Mouse (Mus musculus) CH12.LX (cell line): ENCODE measurements around the gene Tmco1. TPM values are rescaled to one million over a fixed set of nuclear protein-coding genes. Genes with fewer than 3 reads are reported as not detected.

Source experiments
- DNase-seq: peaks from one replicate; pipeline ENCODE4 v3.0.0-alpha.2; 2013; ENCODE audit errors: extremely low read depth
- H3K27ac ChIP-seq: 2 replicates; pipeline ENCODE4 v1.5.1; 2012; ENCODE audit warnings: low read depth, mild to moderate bottlenecking, control low read depth, moderate library complexity; ENCODE audit not compliant: insufficient read depth
- H3K27me3 ChIP-seq: replicated peaks from 2 replicates; pipeline ENCODE3; 2012; ENCODE audit warnings: inconsistent platforms
- H3K36me3 ChIP-seq, 2 experiments: replicated peaks in 1 of 2; 2 replicates each; pipeline versions ENCODE3 to v1.6.1; 2012; ENCODE audit warnings: inconsistent platforms in 1 of 2, low read length in 1 of 2, mild to moderate bottlenecking in 1 of 2, mixed read lengths in 1 of 2, moderate library complexity in 1 of 2; ENCODE audit not compliant: control insufficient read depth in 1 of 2, insufficient read depth in 1 of 2
- H3K4me1 ChIP-seq, 2 experiments: 2 replicates each; pipeline ENCODE4 v1.6.1; 2012; ENCODE audit warnings: inconsistent platforms in 1 of 2, moderate library complexity in 1 of 2; ENCODE audit not compliant: insufficient read depth in 2 of 2, control insufficient read depth in 1 of 2
- H3K4me2 ChIP-seq: 2 replicates; pipeline ENCODE4 v1.6.1; 2012; ENCODE audit warnings: low read depth, mild to moderate bottlenecking, control low read depth; ENCODE audit not compliant: poor library complexity, insufficient read depth, severe bottlenecking
- H3K4me3 ChIP-seq, 3 experiments: fragments of 150-350 bp in 1 of 3; sonication (generic) in 1 of 3; replicated peaks in 1 of 3; 2 replicates each; pipeline versions ENCODE3 to v1.5.1; 2011 to 2012; ENCODE audit warnings: low read depth in 2 of 3, low read length in 2 of 3, mild to moderate bottlenecking in 2 of 3, moderate library complexity in 2 of 3, control low read depth in 1 of 3, improper control_type of control experiment in 1 of 3, inconsistent platforms in 1 of 3, mixed read lengths in 1 of 3; ENCODE audit not compliant: poor library complexity in 1 of 3
- H3K79me2 ChIP-seq: replicated peaks from 2 replicates; pipeline ENCODE4 v1.6.1; 2012; ENCODE audit warnings: mild to moderate bottlenecking, moderate library complexity; ENCODE audit not compliant: control insufficient read depth, poor library complexity, insufficient read depth, severe bottlenecking; ENCODE audit errors: extremely low read depth
- H3K9ac ChIP-seq: 2 replicates; pipeline ENCODE4 v1.6.1; 2012; ENCODE audit warnings: low read depth, mild to moderate bottlenecking, control low read depth, moderate library complexity; ENCODE audit not compliant: insufficient read depth
- H3K9me3 ChIP-seq: replicated peaks from 2 replicates; pipeline ENCODE3; 2012; ENCODE audit warnings: low read length, inconsistent platforms, mixed read lengths
- CHD2 ChIP-seq: IDR thresholded peaks from 2 replicates; pipeline ENCODE4 v1.6.1; 2011; ENCODE audit warnings: low read length, improper control_type of control experiment
- CTCF ChIP-seq, 2 experiments: IDR thresholded peaks in 1 of 2; conservative IDR thresholded peaks in 1 of 2; 2 replicates each; pipeline ENCODE4 v1.5.1; 2011 to 2012; ENCODE audit warnings: low read depth in 2 of 2, low read length in 2 of 2, improper control_type of control experiment in 1 of 2, inconsistent platforms in 1 of 2, mild to moderate bottlenecking in 1 of 2, moderate library complexity in 1 of 2
- ELF1 ChIP-seq: IDR thresholded peaks from 2 replicates; pipeline ENCODE4 v1.6.1; 2014; ENCODE audit warnings: low read depth, mild to moderate bottlenecking, inconsistent platforms, low read length, improper control_type of control experiment
- ETS1 ChIP-seq: conservative IDR thresholded peaks from 2 replicates; pipeline ENCODE4 v1.6.1; 2012; ENCODE audit warnings: low read depth, mild to moderate bottlenecking, inconsistent platforms, low read length, improper control_type of control experiment, moderate library complexity
- GABPA ChIP-seq: IDR thresholded peaks from 2 replicates; pipeline ENCODE4 v1.6.1; 2012; ENCODE audit warnings: low read depth, low read length, improper control_type of control experiment, inconsistent platforms; ENCODE audit not compliant: insufficient replicate concordance
- HCFC1 ChIP-seq: IDR thresholded peaks from 2 replicates; pipeline ENCODE4 v1.6.1; 2012; ENCODE audit warnings: low read depth, mild to moderate bottlenecking, inconsistent platforms, low read length, improper control_type of control experiment
- KAT2A ChIP-seq: IDR thresholded peaks from 2 replicates; pipeline ENCODE4 v1.6.1; 2012; ENCODE audit warnings: low read length, improper control_type of control experiment, inconsistent platforms; ENCODE audit not compliant: insufficient replicate concordance
- MAX ChIP-seq: IDR thresholded peaks from 2 replicates; pipeline ENCODE4 v1.6.1; 2011; ENCODE audit warnings: low read length, improper control_type of control experiment
- MEF2A ChIP-seq: IDR thresholded peaks from 2 replicates; pipeline ENCODE4 v1.6.1; 2014; ENCODE audit warnings: low read depth, mild to moderate bottlenecking, inconsistent platforms, low read length, improper control_type of control experiment, borderline replicate concordance
- MXI1 ChIP-seq: IDR thresholded peaks from 2 replicates; pipeline ENCODE4 v1.6.1; 2011; ENCODE audit warnings: mild to moderate bottlenecking, low read depth, low read length, improper control_type of control experiment
- PAX5 ChIP-seq: IDR thresholded peaks from 2 replicates; pipeline ENCODE4 v1.6.1; 2012; ENCODE audit warnings: low read length, inconsistent platforms, mixed read lengths
- RAD21 ChIP-seq: IDR thresholded peaks from 2 replicates; pipeline ENCODE4 v1.6.1; 2011; ENCODE audit warnings: low read depth, mild to moderate bottlenecking, low read length, improper control_type of control experiment, moderate library complexity
- RCOR1 ChIP-seq: conservative IDR thresholded peaks from 2 replicates; pipeline ENCODE4 v1.6.1; 2012; ENCODE audit warnings: low read depth, mild to moderate bottlenecking, inconsistent platforms, low read length, improper control_type of control experiment
- SMC3 ChIP-seq: IDR thresholded peaks from 2 replicates; pipeline ENCODE4 v1.6.1; 2011; ENCODE audit warnings: low read depth, low read length, improper control_type of control experiment
- TBP ChIP-seq: conservative IDR thresholded peaks from 2 replicates; pipeline ENCODE4 v1.6.1; 2011; ENCODE audit warnings: low read depth, low read length, improper control_type of control experiment
- TCF12 ChIP-seq: IDR thresholded peaks from 2 replicates; pipeline ENCODE4 v1.6.1; 2014; ENCODE audit warnings: low read depth, mild to moderate bottlenecking, inconsistent platforms, low read length, improper control_type of control experiment
- USF1 ChIP-seq: IDR thresholded peaks from 2 replicates; pipeline ENCODE4 v1.6.1; 2014; ENCODE audit warnings: low read depth, mild to moderate bottlenecking, inconsistent platforms, low read length, improper control_type of control experiment
- USF2 ChIP-seq: conservative IDR thresholded peaks from 2 replicates; pipeline ENCODE4 v1.6.1; 2011; ENCODE audit warnings: low read depth, low read length, improper control_type of control experiment
- ZC3H11A ChIP-seq: IDR thresholded peaks from 2 replicates; pipeline ENCODE4 v1.6.1; 2012; ENCODE audit warnings: low read depth, mild to moderate bottlenecking, inconsistent platforms, low read length, improper control_type of control experiment
- ZKSCAN1 ChIP-seq: IDR thresholded peaks from 2 replicates; pipeline ENCODE4 v1.6.1; 2012; ENCODE audit warnings: low read depth, inconsistent platforms, low read length, improper control_type of control experiment, borderline replicate concordance
- ZMIZ1 ChIP-seq: IDR thresholded peaks from 2 replicates; pipeline ENCODE4 v1.6.1; 2012; ENCODE audit warnings: low read depth, mild to moderate bottlenecking, inconsistent platforms, low read length, improper control_type of control experiment
- ZNF384 ChIP-seq: IDR thresholded peaks from 2 replicates; pipeline ENCODE4 v1.6.1; 2012; ENCODE audit warnings: low read depth, low read length, improper control_type of control experiment, inconsistent platforms
- dilution Hi-C: fragments of 300-500 bp; cut with MboI; formaldehyde crosslinking; loops from 2 replicates; pipeline ENCODE4 v1.14.3; 2020; ENCODE audit warnings: low sequenced_read_pairs; ENCODE audit not compliant: extremely low pct_unique_long_range_greater_than_20kb, extremely low pct_ligation_motif_present
- in situ Hi-C: fragments of 300-500 bp; cut with MboI; formaldehyde crosslinking; loops from 3 replicates; pipeline ENCODE4 v1.14.3; 2019; ENCODE audit warnings: low sequenced_read_pairs, low pct_ligation_motif_present, low pct_unique_long_range_greater_than_20kb, mixed read lengths
- polyA plus RNA-seq: library from polyadenylated mRNA; unstranded; fragments of >175 nt; gene quantifications from 2 replicates; pipeline ENCODE4 v1.2.1, GENCODE M21; 2012; ENCODE audit warnings: low read depth; ENCODE audit not compliant: insufficient read length
- total RNA-seq, 2 experiments: library from RNA; depleted of rRNA; stranded (reverse); fragments of 300-350 nt in 1 of 2; fragments of >200 nt in 1 of 2; gene quantifications; 2 replicates each; pipeline ENCODE4 v1.2.3; 2012 to 2014

The Tmco1 gene
- total and polyA plus RNA-seq, 3 experiments, result 80.6 to 153 (median 127) TPM

- Histone ChIP-seq H3K27me3 (peaks cover 82% of the 10 kb centered on the region), H3K27ac (no peak overlapping the region), H3K79me2 (no peaks in the 10 kb centered on the region), H3K4me3 (no peak overlapping the region), H3K9me3 (no peaks in the 10 kb centered on the region), H3K4me2 (no peak overlapping the region)
- TF ChIP-seq RAD21 (no peak), SMC3 (no peak), RCOR1 (no peak), USF2 (no peak), GABPA (no peak), MXI1 (no peak), ETS1 (no peak), PAX5 (no peak)
- TF ChIP-seq, all 38 proteins: peak for 0
- no peaks in the 10 kb centered on the region for H3K36me3 ChIP-seq
- DNase-seq, result no peak
- in situ Hi-C loops, result no loop called here
- no peaks in the 10 kb centered on the region for H3K4me1 ChIP-seq
- dilution Hi-C loops, result no loop called here
- no peak overlapping the region for H3K9ac ChIP-seq
Measured at GRCm38 (mm10) chr1:167380223-167380622, 72.0 kb downstream of the Tmco1 start.

- Histone ChIP-seq H3K4me2 (no peak overlapping the region), H3K27me3 (peaks cover 85% of the 10 kb centered on the region), H3K36me3 (no peaks in the 10 kb centered on the region), H3K9ac (no peak overlapping the region), H3K79me2 (no peaks in the 10 kb centered on the region), H3K27ac (no peak overlapping the region), H3K4me3 (no peak overlapping the region), H3K9me3 (no peaks in the 10 kb centered on the region), H3K4me1 (no peaks in the 10 kb centered on the region)
- dilution Hi-C loops, result no loop called here
- no peak for DNase-seq
- TF ChIP-seq MAX (no peak), KAT2A (no peak), CTCF (conservative IDR thresholded peaks at IDR 0.05 in 1 of 2, IDR thresholded peaks at IDR 0.05 in 1 of 2; ENCODE audit: low read depth in 2 of 2, low read length in 2 of 2) (no peak), CHD2 (no peak), ZKSCAN1 (no peak), HCFC1 (no peak), MEF2A (no peak), ZC3H11A (no peak), ZNF384 (no peak), TCF12 (no peak), ELF1 (no peak), TBP (no peak), ZMIZ1 (no peak), USF1 (no peak), GABPA (no peak)
- in situ Hi-C loops, result no loop called here
Measured at GRCm38 (mm10) chr1:167381050-167382015, 73.2 kb downstream of the Tmco1 start.
